Mouse (Mus musculus): ENCODE measurements at regions not wholly inside any gene's neighbourhood (a gene's known extent, or its start where the extent isn't known, plus 50 kb on each side); places are given as distances from the start of the nearest gene placed in this dataset.

- no peak for DNase-seq (ENCODE audit: low spot score)
These were observed 1195.4 kb downstream of the Defb40 start for GRCm38 (mm10) chr8:17782650-17783049.

DNA sequence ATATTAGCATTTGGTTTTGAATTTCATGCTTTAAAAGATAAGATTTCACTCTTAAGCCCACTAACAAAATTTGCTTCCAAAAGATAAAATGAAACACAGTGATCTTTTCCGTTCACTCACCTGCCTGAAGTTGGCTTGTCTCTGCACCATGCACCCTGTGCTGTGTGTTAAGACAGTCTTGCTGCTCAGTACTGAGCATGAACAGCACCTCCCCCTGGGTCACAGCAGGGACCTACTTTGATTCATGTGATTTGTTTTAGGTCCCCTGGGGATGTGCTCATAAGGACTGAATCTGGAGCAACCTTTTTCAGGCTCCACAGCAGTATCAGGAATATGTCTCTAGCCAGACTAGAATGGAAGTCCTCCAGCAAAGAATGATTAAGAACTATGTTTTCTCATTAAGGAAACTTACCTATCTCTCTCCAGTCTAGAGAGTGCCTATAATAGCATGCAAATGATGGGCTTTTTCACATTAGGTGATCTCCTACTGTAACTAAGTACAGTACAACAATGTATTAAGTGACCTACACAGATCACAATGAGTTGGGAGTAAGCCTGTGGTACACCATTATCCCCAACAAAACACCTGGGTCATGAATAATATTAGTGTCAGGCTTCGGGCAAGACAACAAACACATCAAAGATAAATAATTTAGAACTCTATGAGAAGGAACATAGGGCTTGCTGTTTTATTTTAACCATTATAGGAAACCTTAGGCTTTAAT, 1196.3 kb downstream of the Defb40 start:
- DNase-seq (ENCODE audit: low spot score), result no peak

DNA sequence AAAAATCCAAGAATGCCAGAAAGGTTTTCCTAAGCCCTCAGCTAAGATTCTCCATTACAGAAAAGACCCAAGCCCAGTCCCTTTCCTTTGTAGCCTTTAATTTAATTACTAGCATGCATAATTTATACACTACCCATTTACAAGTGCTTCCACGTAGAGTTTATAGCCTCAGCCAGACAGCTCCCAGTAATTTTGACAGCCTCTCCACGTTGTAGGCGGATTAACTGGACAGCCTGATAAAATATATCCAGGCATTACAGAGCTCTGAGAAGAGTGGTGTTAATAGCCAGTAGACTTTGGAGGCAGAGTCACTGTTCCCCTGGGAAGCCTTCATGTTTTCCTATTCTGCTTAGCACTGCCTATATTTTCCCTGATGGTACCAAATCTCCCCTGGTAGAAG, 1202.6 kb downstream of the Defb40 start:
- no peak for DNase-seq (ENCODE audit: low spot score)

- DNase-seq (ENCODE audit: low spot score), result no peak
These were observed 1204.7 kb downstream of the Defb40 start for GRCm38 (mm10) chr8:17773311-17773710.

- DNase-seq (ENCODE audit: low spot score), result no peak
These were observed 1210.5 kb downstream of the Defb40 start for GRCm38 (mm10) chr8:17767441-17768007.

DNA sequence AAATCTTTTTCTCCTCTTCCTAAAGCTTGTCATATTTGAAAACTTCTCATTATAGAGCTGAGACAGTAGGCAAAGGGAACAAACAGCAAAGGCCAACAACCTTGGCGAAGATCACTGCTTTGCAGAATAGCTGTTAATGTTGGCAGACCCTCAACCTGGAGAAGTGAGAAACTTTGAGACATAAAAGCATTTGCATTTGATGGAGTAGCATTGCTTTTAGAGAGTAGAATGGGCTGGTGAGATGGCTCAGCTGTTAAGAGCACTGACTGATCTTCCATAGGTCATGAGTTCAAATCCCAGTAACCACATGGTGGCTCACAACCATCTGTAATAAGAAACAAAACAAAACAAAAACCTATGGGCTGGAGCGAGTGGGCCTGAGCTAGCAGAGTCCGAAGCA, 1253.4 kb downstream of the Defb40 start:
- DNase-seq (ENCODE audit: low spot score), result no peak

DNA sequence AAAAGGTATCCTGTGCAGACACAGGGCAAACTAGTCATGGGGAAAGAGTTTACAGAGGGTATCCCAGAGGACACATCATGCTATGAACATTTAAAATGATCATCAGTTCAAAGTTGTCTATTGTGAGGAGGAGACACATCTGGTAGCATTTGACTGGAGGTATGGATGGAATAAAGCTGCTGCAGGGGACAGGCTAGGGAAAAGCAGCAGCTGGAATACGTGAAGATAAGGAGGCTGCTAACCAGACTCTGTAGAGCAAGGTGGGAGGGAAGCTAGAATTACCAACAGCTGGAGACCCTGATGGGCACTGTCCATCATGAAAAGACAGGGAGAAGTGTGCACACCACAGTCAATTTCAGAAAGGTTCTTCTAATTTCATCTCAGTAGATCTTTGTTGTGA, 1268.9 kb downstream of the Defb40 start:
- DNase-seq (ENCODE audit: low spot score), result no peak

DNA sequence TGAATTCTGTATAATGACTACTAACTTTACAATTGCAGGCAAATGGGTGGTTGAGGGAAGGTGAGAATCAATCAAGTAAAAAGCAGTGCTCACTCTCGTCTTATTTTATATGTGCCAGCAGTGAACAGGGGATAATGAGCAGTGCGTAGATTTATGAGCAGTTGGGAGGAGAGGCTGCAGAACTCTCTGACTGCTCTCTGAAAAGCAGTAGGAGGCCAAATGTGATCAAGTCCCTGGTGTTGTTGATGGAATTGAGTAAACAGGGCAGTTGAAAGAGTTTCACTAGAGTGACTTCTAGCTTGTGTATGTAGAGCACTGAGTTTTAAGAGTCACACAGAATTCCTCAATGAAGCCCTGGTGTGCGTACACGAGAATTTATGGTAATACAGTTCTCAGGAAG, 1269.6 kb downstream of the Defb40 start:
- no peak for DNase-seq (ENCODE audit: low spot score)

DNA sequence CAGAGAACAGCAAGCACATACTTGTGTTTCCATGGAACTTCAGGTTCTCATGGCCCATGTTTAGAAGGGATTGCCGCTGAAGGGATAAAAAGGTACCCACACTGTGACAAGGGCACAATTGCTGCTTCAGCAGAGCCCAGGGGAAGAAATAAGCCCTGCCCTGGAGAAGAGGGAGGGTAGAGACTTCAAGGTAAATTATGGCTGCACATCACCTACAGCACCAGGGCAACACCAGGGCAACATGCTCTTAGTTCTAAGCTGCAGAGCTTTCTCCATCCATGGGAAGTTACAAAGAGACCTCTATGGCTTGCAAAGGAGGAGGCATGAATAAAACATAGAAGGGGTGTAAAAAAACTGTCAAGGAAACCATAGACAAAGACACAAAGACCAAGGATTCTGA, 1273.8 kb downstream of the Defb40 start:
- DNase-seq (ENCODE audit: low spot score), result no peak

DNA sequence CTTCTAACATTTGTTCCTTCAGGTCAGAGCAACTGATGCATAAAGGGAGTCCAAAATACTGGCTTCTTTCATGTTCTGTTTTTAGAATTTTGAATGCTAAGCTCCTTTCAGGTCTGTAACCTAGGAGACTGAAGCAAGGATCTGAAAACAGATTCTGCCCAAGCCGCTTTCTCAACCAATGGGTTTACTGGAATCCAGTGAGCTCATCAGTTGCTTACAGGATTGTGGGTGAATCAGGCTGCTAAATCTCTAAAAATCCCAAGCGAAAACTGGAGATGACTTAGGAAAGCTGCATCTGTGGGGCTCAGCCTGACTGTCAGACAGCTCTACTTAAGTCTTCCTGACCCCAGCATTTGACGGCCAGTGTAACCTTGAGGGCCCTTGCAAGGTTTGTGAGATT, 1277.7 kb downstream of the Defb40 start:
- peak; percentile 66 for DNase-seq (ENCODE audit: low spot score)

GRCm38 (mm10) chr8:17690074-17690848, 1287.8 kb downstream of the Defb40 start:
- DNase-seq (ENCODE audit: low spot score), result no peak

- no peak for DNase-seq (ENCODE audit: low spot score)
These were observed 1288.4 kb downstream of the Defb40 start for GRCm38 (mm10) chr8:17689641-17690040.

DNA sequence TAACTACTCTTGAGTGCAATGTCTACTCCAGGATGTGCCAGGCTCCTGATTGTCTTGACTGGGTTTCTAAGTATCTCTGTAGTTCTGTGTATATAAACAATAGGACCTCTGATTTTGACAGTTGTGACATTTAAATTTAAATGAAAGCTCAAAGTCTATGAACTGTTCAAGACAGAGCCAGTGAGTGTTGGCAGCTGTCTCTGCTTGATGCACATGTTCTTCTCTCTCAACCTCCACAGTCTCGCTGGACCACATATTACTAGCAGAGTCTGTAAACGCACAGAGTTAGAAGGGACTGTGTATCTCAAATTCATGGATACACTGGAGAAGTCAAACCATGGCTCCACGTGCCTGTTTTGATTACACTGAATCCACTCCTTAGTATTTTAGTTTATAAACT, 1291.0 kb downstream of the Defb40 start:
- no peak for DNase-seq (ENCODE audit: low spot score)

- DNase-seq (ENCODE audit: low spot score), result peak; percentile 74
These were observed 1313.5 kb downstream of the Defb40 start for GRCm38 (mm10) chr8:17664371-17665141.

DNA sequence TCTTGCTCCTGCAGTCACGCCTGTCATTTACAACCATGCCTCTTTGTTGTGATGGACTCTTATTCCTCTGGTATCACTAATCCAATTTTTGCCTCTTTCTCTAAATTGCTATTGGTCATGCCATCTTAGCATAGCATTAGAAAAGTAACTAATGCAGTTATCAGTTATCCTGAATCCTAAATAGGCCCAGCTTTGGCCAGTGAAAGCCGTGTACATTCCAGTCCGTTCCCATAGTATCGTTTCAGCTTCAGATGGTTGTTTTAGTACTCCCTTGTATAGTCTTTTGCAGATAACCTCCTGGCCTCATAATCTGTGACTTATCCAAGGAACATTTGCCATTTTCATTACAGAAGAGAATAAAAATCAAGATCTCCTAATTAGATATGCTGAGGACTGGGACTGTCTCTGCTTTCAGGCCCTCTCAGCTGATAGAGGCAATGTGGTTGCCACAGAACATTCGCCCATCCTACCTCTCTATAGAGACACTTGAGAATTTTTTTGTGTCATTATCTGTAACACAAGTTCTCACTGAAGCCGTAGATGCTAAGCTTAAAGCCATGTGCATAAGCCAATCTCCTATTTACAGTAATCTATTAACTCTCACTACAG, 1318.2 kb downstream of the Defb40 start:
- DNase-seq (ENCODE audit: low spot score), result no peak

- no peak for DNase-seq (ENCODE audit: low spot score)
These were observed 1324.3 kb downstream of the Defb40 start for GRCm38 (mm10) chr8:17653786-17654185.

GRCm38 (mm10) chr8:17647559-17647958, 1330.5 kb downstream of the Defb40 start:
- DNase-seq (ENCODE audit: low spot score), result no peak

DNA sequence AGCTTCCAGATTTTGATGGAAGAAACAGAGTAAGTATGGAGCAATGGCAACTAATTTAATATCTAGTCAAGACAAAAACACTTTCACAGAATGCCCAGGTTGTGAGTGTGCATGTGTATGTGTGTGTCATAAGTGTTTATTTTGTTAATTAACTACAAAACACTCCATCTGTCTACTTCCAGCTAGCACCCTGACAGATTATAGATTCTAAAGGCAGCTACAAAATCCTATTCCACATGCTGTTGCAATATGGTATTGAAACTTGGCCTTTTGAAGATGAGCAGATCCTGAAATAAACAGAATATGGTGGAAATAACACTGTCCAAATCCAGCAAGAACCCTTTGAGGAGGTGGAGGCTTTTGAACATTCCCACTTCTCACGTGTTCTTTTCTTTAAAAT, 1356.9 kb downstream of the Defb40 start:
- DNase-seq (ENCODE audit: low spot score), result peak; percentile 27

DNA sequence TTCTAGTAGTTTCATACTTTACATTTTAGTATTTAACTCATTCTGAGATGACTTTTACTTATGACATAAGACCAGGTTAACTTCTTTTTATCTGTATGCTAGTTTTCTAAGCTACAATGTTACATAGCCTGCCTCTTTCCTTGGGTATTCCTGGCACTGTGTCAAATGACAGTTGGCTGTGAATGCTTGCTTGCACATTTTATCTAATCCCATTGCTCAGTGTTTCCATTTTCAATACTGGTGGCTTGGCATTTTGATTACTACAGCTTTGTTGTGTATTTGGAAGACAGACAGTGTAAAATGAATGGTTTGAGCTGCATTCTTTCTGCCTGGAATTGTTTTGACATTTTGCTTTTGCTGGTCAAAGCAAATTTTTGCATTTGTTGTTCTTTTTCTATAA, 1359.2 kb downstream of the Defb40 start:
- DNase-seq (ENCODE audit: low spot score), result no peak

DNA sequence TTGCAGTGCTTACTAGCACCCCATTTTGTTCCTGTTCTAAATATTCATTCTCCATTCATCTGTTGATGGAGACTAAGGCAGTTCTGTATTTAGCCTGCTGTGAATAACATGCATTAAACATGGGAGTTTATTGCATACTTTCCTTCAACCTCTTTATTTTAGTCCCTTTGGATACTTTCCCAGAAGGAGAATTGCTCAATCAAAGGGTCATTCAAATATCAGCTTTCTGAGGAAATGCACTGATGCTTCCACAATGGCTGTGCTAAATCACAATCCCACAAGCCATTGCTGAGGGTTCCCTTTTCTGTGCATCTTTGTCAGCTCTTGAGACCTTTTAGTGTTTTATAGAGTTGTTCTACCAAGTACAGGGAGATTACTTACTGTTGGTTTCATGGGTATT, 1359.9 kb downstream of the Defb40 start:
- DNase-seq (ENCODE audit: low spot score), result no peak

DNA sequence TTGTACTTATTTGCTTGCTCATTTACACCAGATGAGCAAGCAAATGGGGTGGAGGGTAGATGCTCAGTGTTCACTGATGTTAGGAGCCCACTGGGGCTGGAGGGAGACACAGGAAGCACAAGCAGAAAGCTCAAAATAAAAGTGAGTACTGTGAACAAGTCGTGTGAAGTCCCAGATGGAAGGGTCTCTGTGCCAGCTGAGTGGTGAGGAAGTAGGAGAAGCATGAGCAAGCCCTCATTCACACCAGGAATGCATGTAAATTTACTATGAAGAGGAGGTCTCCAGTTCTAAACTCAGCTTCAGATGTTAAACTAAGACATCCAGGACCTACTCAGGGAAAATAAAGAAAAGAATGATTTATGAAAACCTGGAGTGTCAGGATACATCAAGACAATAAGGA, 1375.2 kb downstream of the Defb40 start:
- DNase-seq (ENCODE audit: low spot score), result no peak

DNA sequence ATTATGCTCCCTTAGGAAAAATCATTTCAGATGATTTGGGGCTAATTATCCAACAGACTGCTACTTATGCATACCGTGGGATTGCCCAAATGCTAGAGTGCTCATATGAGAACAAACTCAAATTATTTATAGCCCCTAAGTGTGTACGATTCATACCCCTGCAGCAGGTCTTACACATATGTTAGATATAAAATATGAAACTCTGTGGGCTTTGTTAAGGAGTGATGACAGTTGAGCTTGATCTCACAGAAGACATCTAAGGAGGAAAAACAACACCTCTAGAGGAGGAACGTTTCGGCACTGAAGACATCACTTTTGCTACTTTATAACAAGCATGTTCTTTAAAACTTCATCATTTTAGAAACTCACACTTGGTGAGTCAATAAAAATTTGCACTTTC, 1379.3 kb downstream of the Defb40 start:
- DNase-seq (ENCODE audit: low spot score), result no peak

All from layer of hippocampus, adult 9-10 months (tissue).